Mouse (Mus musculus) lung, embryonic 16.5 days (tissue): ENCODE data around the gene Ppp4r1. TPM values are rescaled to one million over a fixed set of nuclear protein-coding genes. Genes with fewer than 3 reads are reported as not detected.
A peak's percentile ranks its signal among the peaks of the same experiment; 100 is the strongest.

Experiments
- ATAC-seq: fragments of 200-750 bp; cut with Nextera tagmentation; 2 replicates; pipeline ENCODE4 v1.8.0; 2017; ENCODE audit warnings: low read depth, mild to moderate bottlenecking, moderate library complexity
- H3K27ac ChIP-seq: fragments of 300-500 bp; sonication (generic); 2 replicates; pipeline ENCODE4 v1.5.1; 2014; ENCODE audit warnings: mild to moderate bottlenecking, control low read depth, low read length
- H3K27me3 ChIP-seq: fragments of 300-500 bp; sonication (generic); 2 replicates; pipeline ENCODE4 v1.6.1; 2014; ENCODE audit warnings: low read depth, low read length, mixed read lengths; ENCODE audit not compliant: control insufficient read depth, insufficient read depth
- H3K36me3 ChIP-seq: fragments of 300-500 bp; sonication (generic); 2 replicates; pipeline ENCODE4 v1.6.1; 2014; ENCODE audit warnings: low read length; ENCODE audit not compliant: control insufficient read depth, insufficient read depth
- H3K4me1 ChIP-seq: fragments of 300-500 bp; sonication (generic); replicated peaks from 2 replicates; pipeline ENCODE4 v1.6.1; 2014; ENCODE audit warnings: low read length, mixed read lengths; ENCODE audit not compliant: control insufficient read depth, insufficient read depth
- H3K4me2 ChIP-seq: fragments of 300-500 bp; sonication (generic); 2 replicates; pipeline ENCODE4 v1.6.1; 2014; ENCODE audit warnings: low read depth, low read length, control low read depth
- H3K4me3 ChIP-seq: fragments of 300-500 bp; sonication (generic); 2 replicates; pipeline ENCODE4 v1.5.1; 2014; ENCODE audit warnings: mild to moderate bottlenecking, low read length, control low read depth
- H3K9ac ChIP-seq: fragments of 300-500 bp; sonication (generic); 2 replicates; pipeline ENCODE4 v1.6.1; 2014; ENCODE audit warnings: low read length, control low read depth
- H3K9me3 ChIP-seq: fragments of 300-500 bp; sonication (generic); 2 replicates; pipeline ENCODE4 v1.6.1; 2016; ENCODE audit warnings: low read length; ENCODE audit not compliant: control insufficient read depth
- WGBS: fragments of 180-500 bp; shearing (Covaris S2); extraction: QIAGEN DNeasy Blood & Tissue Kit; methylation state at CpG from one replicate; pipeline ENCODE4 v1.1.7; 2014; 5-methylcytosine and 5-hydroxymethylcytosine counted together
- polyA plus RNA-seq: library from polyadenylated mRNA; unstranded; fragments of >200 nt; fragmentation: Nextera tagmentation; extraction: Ambion mirVana; gene quantifications from 2 replicates; pipeline ENCODE4 v1.2.1, GENCODE M21; 2015

Gene Ppp4r1
- polyA plus RNA-seq, 1 experiment from 2014 or later: 40.0 TPM

GRCm38 (mm10) chr17:65869720-65870119 is 87.3 kb downstream of the Ppp4r1 start:
- H3K9ac ChIP-seq: no peak overlapping the region
- ATAC-seq: no peak
- no peak overlapping the region for H3K27ac ChIP-seq
- H3K36me3 ChIP-seq: peaks cover 2% of the 10 kb centered on the region; the same call in 1 of the 2 replicates
- 87% methylated on average over 10 of the region's 10 CpGs for WGBS
- no peak overlapping the region for H3K4me3 ChIP-seq
- no peaks in the 10 kb centered on the region for H3K27me3 ChIP-seq
- H3K4me1 ChIP-seq: peaks cover 9% of the 10 kb centered on the region
- H3K4me2 ChIP-seq: no peak overlapping the region
- H3K9me3 ChIP-seq: no peaks in the 10 kb centered on the region

- H3K4me3 ChIP-seq: no peak overlapping the region
- ATAC-seq: no peak
- no peaks in the 10 kb centered on the region for H3K9me3 ChIP-seq
- H3K36me3 ChIP-seq: peaks cover 2% of the 10 kb centered on the region; the same call in 1 of the 2 replicates
- H3K4me1 ChIP-seq: peaks cover 9% of the 10 kb centered on the region
- H3K27ac ChIP-seq: no peak overlapping the region
- 35% methylated on average over 4 of the region's 4 CpGs for WGBS
- H3K9ac ChIP-seq: no peak overlapping the region
- no peaks in the 10 kb centered on the region for H3K27me3 ChIP-seq
- H3K4me2 ChIP-seq: no peak overlapping the region
These were observed 87.8 kb downstream of the Ppp4r1 start for GRCm38 (mm10) chr17:65870146-65870545.

- no peaks in the 10 kb centered on the region for H3K9me3 ChIP-seq
- peaks cover 9% of the 10 kb centered on the region for H3K4me1 ChIP-seq
- H3K4me3 ChIP-seq: no peak overlapping the region
- H3K27me3 ChIP-seq: no peaks in the 10 kb centered on the region
- no peak overlapping the region for H3K4me2 ChIP-seq
- no peak overlapping the region for H3K9ac ChIP-seq
- H3K27ac ChIP-seq: peak overlapping the region; percentile 12; the same call in 1 of the 2 replicates
- H3K36me3 ChIP-seq: no peaks in the 10 kb centered on the region
- 20% methylated on average over 5 of the region's 5 CpGs for WGBS
- no peak for ATAC-seq
These were observed 89.3 kb downstream of the Ppp4r1 start for GRCm38 (mm10) chr17:65871641-65872041.

GRCm38 (mm10) chr17:65872051-65872450 is 89.7 kb downstream of the Ppp4r1 start:
- H3K9ac ChIP-seq: no peak overlapping the region
- peaks cover 9% of the 10 kb centered on the region for H3K4me1 ChIP-seq
- H3K27ac ChIP-seq: peak overlapping the region; percentile 12; the same call in 1 of the 2 replicates
- no peak overlapping the region for H3K4me3 ChIP-seq
- no peak for ATAC-seq
- no peaks in the 10 kb centered on the region for H3K36me3 ChIP-seq
- no peaks in the 10 kb centered on the region for H3K9me3 ChIP-seq
- no peak overlapping the region for H3K4me2 ChIP-seq
- no peaks in the 10 kb centered on the region for H3K27me3 ChIP-seq
- 38% methylated on average over 6 of the region's 6 CpGs for WGBS

GRCm38 (mm10) chr17:65872652-65873051 is 90.3 kb downstream of the Ppp4r1 start:
- peak; percentile 51 for ATAC-seq
- WGBS: 41% methylated on average over 6 of the region's 6 CpGs

GRCm38 (mm10) chr17:65873156-65873555 is 90.8 kb downstream of the Ppp4r1 start:
- Histone ChIP-seq H3K9me3 (no peaks in the 10 kb centered on the region), H3K4me3 (no peak overlapping the region), H3K27ac (no peak overlapping the region), H3K4me2 (no peak overlapping the region), H3K36me3 (no peaks in the 10 kb centered on the region), H3K9ac (no peak overlapping the region), H3K27me3 (no peaks in the 10 kb centered on the region), H3K4me1 (peaks cover 9% of the 10 kb centered on the region)
- ATAC-seq: no peak
- WGBS: 82% methylated on average over 4 of the region's 4 CpGs

More at GRCm38 (mm10) chr17:65872652-65873051, 90.3 kb downstream of the Ppp4r1 start:
- H3K4me2 ChIP-seq: no peak overlapping the region
- no peaks in the 10 kb centered on the region for H3K9me3 ChIP-seq
- no peak overlapping the region for H3K9ac ChIP-seq
- H3K4me3 ChIP-seq: no peak overlapping the region
- peak overlapping the region; percentile 1; the same call in 1 of the 2 replicates for H3K27ac ChIP-seq
- H3K36me3 ChIP-seq: no peaks in the 10 kb centered on the region
- no peaks in the 10 kb centered on the region for H3K27me3 ChIP-seq
- H3K4me1 ChIP-seq: peaks cover 9% of the 10 kb centered on the region

- H3K9ac ChIP-seq: no peak overlapping the region
- H3K36me3 ChIP-seq: no peaks in the 10 kb centered on the region
- ATAC-seq: no peak
- no peak overlapping the region for H3K27ac ChIP-seq
- no peak overlapping the region for H3K4me2 ChIP-seq
- no peaks in the 10 kb centered on the region for H3K9me3 ChIP-seq
- H3K4me3 ChIP-seq: no peak overlapping the region
- no peaks in the 10 kb centered on the region for H3K27me3 ChIP-seq
- H3K4me1 ChIP-seq: peaks cover 9% of the 10 kb centered on the region
- 86% methylated on average over 11 of the region's 11 CpGs for WGBS
These were observed 91.5 kb downstream of the Ppp4r1 start for GRCm38 (mm10) chr17:65873834-65874233.

GRCm38 (mm10) chr17:65877026-65877425 is 94.7 kb downstream of the Ppp4r1 start:
- Histone ChIP-seq H3K27ac (no peak overlapping the region), H3K4me2 (no peak overlapping the region), H3K4me3 (no peak overlapping the region), H3K27me3 (no peaks in the 10 kb centered on the region), H3K4me1 (peaks cover 6% of the 10 kb centered on the region; the same call in 1 of the 2 replicates), H3K9ac (no peak overlapping the region), H3K9me3 (no peaks in the 10 kb centered on the region), H3K36me3 (no peaks in the 10 kb centered on the region)
- WGBS: 63% methylated on average over 6 of the region's 6 CpGs
- ATAC-seq: no peak

GRCm38 (mm10) chr17:65884061-65884669 is 101.8 kb downstream of the Ppp4r1 start:
- Histone ChIP-seq H3K9ac (peak overlapping the region; percentile 77), H3K4me3 (peak overlapping the region; percentile 64), H3K4me1 (peaks cover 25% of the 10 kb centered on the region), H3K9me3 (no peaks in the 10 kb centered on the region), H3K27ac (peak overlapping the region; percentile 80), H3K4me2 (peak overlapping the region; percentile 76), H3K36me3 (no peaks in the 10 kb centered on the region), H3K27me3 (no peaks in the 10 kb centered on the region)
- WGBS: under 1% methylated on average over 55 of the region's 56 CpGs
- peak; percentile 27 for ATAC-seq
